Mouse (Mus musculus) bone marrow, adult 2 months (tissue): ENCODE results near the gene Tmem123. TPM values are rescaled to one million over a fixed set of nuclear protein-coding genes. Genes with fewer than 3 reads are reported as not detected.

Experiments
- H3K27ac ChIP-seq: fragments of 200-500 bp; 2 replicates; pipeline ENCODE4 v1.5.1; 2012; ENCODE audit warnings: low read depth, mild to moderate bottlenecking, control low read depth, inconsistent platforms, low read length; ENCODE audit not compliant: control insufficient read depth, poor library complexity, insufficient read depth
- H3K4me1 ChIP-seq: fragments of 200-500 bp; 2 replicates; pipeline ENCODE4 v1.6.1; 2011; ENCODE audit warnings: low read length; ENCODE audit not compliant: control insufficient read depth, insufficient read depth
- H3K4me3 ChIP-seq: fragments of 200-500 bp; replicated peaks from 2 replicates; pipeline ENCODE3; 2011; ENCODE audit warnings: mild to moderate bottlenecking, low read depth, low read length, control low read depth; ENCODE audit not compliant: control insufficient read depth
- CTCF ChIP-seq: fragments of 200-500 bp; IDR thresholded peaks from 2 replicates; pipeline ENCODE4 v1.5.1; 2011; ENCODE audit warnings: low read length, control low read depth; ENCODE audit not compliant: control insufficient read depth, insufficient read depth
- POLR2A ChIP-seq: fragments of 200-500 bp; IDR thresholded peaks from 2 replicates; pipeline ENCODE4 v1.6.1; 2011; ENCODE audit warnings: low read depth, mild to moderate bottlenecking, control low read depth, low read length, borderline replicate concordance; ENCODE audit not compliant: control insufficient read depth
- WGBS: fragments of 180-500 bp; shearing (Covaris S2); methylation state at CpG from one replicate; pipeline ENCODE4 v1.1.7; 2018; 5-methylcytosine and 5-hydroxymethylcytosine counted together
- polyA plus RNA-seq: library from polyadenylated mRNA; stranded (reverse); fragments of >200 nt; gene quantifications from 2 replicates; pipeline ENCODE4 v1.2.4, GENCODE M21; 2011; ENCODE audit warnings: low replicate concordance; ENCODE audit not compliant: missing spikeins, insufficient read depth, insufficient read length

Gene Tmem123
- polyA plus RNA-seq, 1 experiment = 15.0 TPM

GRCm38 (mm10) chr9:7822758-7823157, 58.9 kb downstream of the Tmem123 start:
- 63% methylated on average over 3 of the region's 3 CpGs for WGBS
- Histone ChIP-seq H3K4me3 (no peak overlapping the region), H3K27ac (no peak overlapping the region), H3K4me1 (peaks cover 1% of the 10 kb centered on the region; the same call in 1 of the 2 replicates)
- TF ChIP-seq CTCF (no peak), POLR2A (no peak)

- Histone ChIP-seq H3K27ac (no peak overlapping the region), H3K4me3 (no peak overlapping the region), H3K4me1 (peaks cover 3% of the 10 kb centered on the region)
- WGBS = 55% methylated on average over 5 of the region's 5 CpGs
- no peak for TF ChIP-seq POLR2A
- no peak for TF ChIP-seq CTCF
Observed at GRCm38 (mm10) chr9:7824916-7825315, 61.1 kb downstream of the Tmem123 start.

- peaks cover 5% of the 10 kb centered on the region for H3K4me1 ChIP-seq
- 82% methylated on average over 4 of the region's 4 CpGs for WGBS
- H3K4me3 ChIP-seq = no peak overlapping the region
- no peak overlapping the region for H3K27ac ChIP-seq
- TF ChIP-seq CTCF = no peak
- TF ChIP-seq POLR2A = no peak
Observed at GRCm38 (mm10) chr9:7828706-7829105, 64.9 kb downstream of the Tmem123 start.

GRCm38 (mm10) chr9:7829531-7830528, 66.0 kb downstream of the Tmem123 start:
- TF ChIP-seq POLR2A (no peak), CTCF (no peak)
- H3K4me1 ChIP-seq = peaks cover 5% of the 10 kb centered on the region
- H3K4me3 ChIP-seq = peak overlapping the region; percentile 5
- WGBS = 53% methylated on average over 9 of the region's 9 CpGs
- peak overlapping the region; percentile 50 for H3K27ac ChIP-seq

- Histone ChIP-seq H3K4me3 (no peak overlapping the region), H3K27ac (no peak overlapping the region), H3K4me1 (peaks cover 4% of the 10 kb centered on the region)
- 73% methylated on average over 6 of the region's 6 CpGs for WGBS
- no peak for TF ChIP-seq POLR2A
Observed at GRCm38 (mm10) chr9:7833421-7833820, 69.6 kb downstream of the Tmem123 start.

GRCm38 (mm10) chr9:7835302-7835701, 71.5 kb downstream of the Tmem123 start:
- Histone ChIP-seq H3K4me1 (peaks cover 1% of the 10 kb centered on the region), H3K27ac (no peak overlapping the region), H3K4me3 (no peak overlapping the region)
- WGBS = 71% methylated on average over 1 of the region's 1 CpGs
- TF ChIP-seq POLR2A = no peak
- no peak for TF ChIP-seq CTCF

GRCm38 (mm10) chr9:7836331-7836730, 72.5 kb downstream of the Tmem123 start:
- peak overlapping the region; percentile 97 for H3K27ac ChIP-seq
- 0 out of 2 replicates have a peak, but pooled peaks have one; percentile 2 for TF ChIP-seq CTCF
- peak; percentile 47; the same call in 1 of the 2 replicates for TF ChIP-seq POLR2A
- H3K4me3 ChIP-seq = peak overlapping the region; percentile 97
- H3K4me1 ChIP-seq = peaks cover 1% of the 10 kb centered on the region
- WGBS = under 1% methylated on average over 16 of the region's 16 CpGs

GRCm38 (mm10) chr9:7836905-7837805, 73.3 kb downstream of the Tmem123 start, which contains the start of gene Birc2:
Gene Birc2, minus strand, starts transcription at chr9:7837064.
- peak within 1 kb of the TSS; percentile 97 for H3K4me3 ChIP-seq
- WGBS = under 1% methylated on average over 68 of the region's 68 CpGs
- H3K4me1 ChIP-seq = peaks cover 1% of the 10 kb centered on the region
- peak within 1 kb of the TSS; percentile 97 for H3K27ac ChIP-seq
- peak; percentile 92 for TF ChIP-seq POLR2A
- no peak for TF ChIP-seq CTCF
